Mouse (Mus musculus) C2C12 (cell line): ENCODE data around the gene Hmbs. TPM values are rescaled to one million over a fixed set of nuclear protein-coding genes. Genes with fewer than 3 reads are reported as not detected.
"Not testable (repeated sequence)": the region's sequence is repeated elsewhere in the genome, so short reads cannot be mapped to it uniquely, and the experiment has no call there.

Experiments used
- H3K27me3 ChIP-seq: one replicate; pipeline ENCODE4 v1.6.1; 2011; ENCODE audit not compliant: control insufficient read depth, insufficient read depth, insufficient read length
- H3K36me3 ChIP-seq: one replicate; pipeline ENCODE4 v1.6.1; 2011; ENCODE audit not compliant: control insufficient read depth, insufficient read depth
- H3K4me3 ChIP-seq: one replicate; pipeline ENCODE4 v1.5.1; 2011; ENCODE audit warnings: mild to moderate bottlenecking, control low read depth; ENCODE audit not compliant: poor library complexity, insufficient read depth, severe bottlenecking
- H3K79me2 ChIP-seq: one replicate; pipeline ENCODE4 v1.6.1; 2011; ENCODE audit not compliant: control insufficient read depth, insufficient read depth
- H3K79me3 ChIP-seq: one replicate; pipeline ENCODE4 v1.6.1; 2011; ENCODE audit warnings: low read depth, control low read depth
- H3ac ChIP-seq: one replicate; pipeline ENCODE3; 2011; ENCODE audit warnings: low read depth; ENCODE audit not compliant: control insufficient read depth, insufficient read length
- CEBPB ChIP-seq: IDR thresholded peaks from one replicate; pipeline ENCODE4 v1.6.1; 2011; ENCODE audit warnings: low read depth, mild to moderate bottlenecking, control low read depth, moderate library complexity
- CTCF ChIP-seq: IDR thresholded peaks from one replicate; pipeline ENCODE4 v1.5.1; 2011; ENCODE audit not compliant: control insufficient read depth, insufficient read depth, insufficient read length
- FOSL1 ChIP-seq: IDR thresholded peaks from one replicate; pipeline ENCODE4 v1.8.0; 2011; ENCODE audit warnings: mild to moderate bottlenecking, low read length; ENCODE audit not compliant: poor library complexity, insufficient read depth, severe bottlenecking
- MAX ChIP-seq: IDR thresholded peaks from one replicate; pipeline ENCODE4 v1.6.1; 2011; ENCODE audit warnings: mild to moderate bottlenecking, control low read depth
- MYOD1 ChIP-seq: IDR thresholded peaks from one replicate; pipeline ENCODE4 v1.6.1; 2011; ENCODE audit warnings: low read depth; ENCODE audit not compliant: control insufficient read depth, insufficient read length
- MYOG ChIP-seq: IDR thresholded peaks from one replicate; pipeline ENCODE4 v1.6.1; 2011; ENCODE audit not compliant: control insufficient read depth, insufficient read length; ENCODE audit errors: extremely low read depth
- USF1 ChIP-seq: IDR thresholded peaks from one replicate; pipeline ENCODE4 v1.6.1; 2011; ENCODE audit warnings: low read depth, mild to moderate bottlenecking, control low read depth, moderate library complexity
- polyA plus RNA-seq: library from polyadenylated mRNA; unstranded; fragments of >200 nt; fragmentation: generic; extraction: Trizol; gene quantifications from one replicate; pipeline ENCODE4 v1.2.1, GENCODE M21; 2012; ENCODE audit warnings: missing spikeins

Gene Hmbs
- polyA plus RNA-seq, 1 experiment: 59.6 TPM

DNA sequence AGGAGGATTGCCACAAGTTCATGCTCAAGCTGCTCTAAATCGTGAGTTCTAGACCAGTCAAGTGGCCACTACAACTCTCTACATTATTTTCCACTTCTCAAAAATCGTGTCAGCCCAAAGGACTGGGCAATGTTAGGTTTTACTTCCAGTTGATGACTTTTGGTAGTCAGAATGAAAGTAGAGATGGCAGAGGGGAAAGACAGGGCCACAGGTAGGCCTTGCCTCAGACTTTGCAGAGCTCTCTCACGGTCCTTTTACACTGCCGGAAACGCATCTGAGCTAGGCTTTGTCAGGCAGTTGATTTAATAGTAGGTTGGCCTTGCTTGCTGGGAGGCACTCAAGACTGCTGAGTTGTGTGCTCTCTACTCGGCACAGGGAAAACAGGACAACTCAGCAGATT lies 19.9 kb downstream of the Hmbs start:
- no peak overlapping the region for H3ac ChIP-seq
- peaks cover 22% of the 10 kb centered on the region for H3K79me2 ChIP-seq
- H3K79me3 ChIP-seq: peaks cover 12% of the 10 kb centered on the region
- no peak for TF ChIP-seq USF1
- TF ChIP-seq MYOG: no peak
- TF ChIP-seq MYOD1: no peak
- no peak for TF ChIP-seq MAX
- no peak for TF ChIP-seq CTCF
- TF ChIP-seq FOSL1: no peak
- no peak for TF ChIP-seq CEBPB
- H3K27me3 ChIP-seq: no peaks in the 10 kb centered on the region
- peaks cover 12% of the 10 kb centered on the region for H3K36me3 ChIP-seq
- H3K4me3 ChIP-seq: no peak overlapping the region

DNA sequence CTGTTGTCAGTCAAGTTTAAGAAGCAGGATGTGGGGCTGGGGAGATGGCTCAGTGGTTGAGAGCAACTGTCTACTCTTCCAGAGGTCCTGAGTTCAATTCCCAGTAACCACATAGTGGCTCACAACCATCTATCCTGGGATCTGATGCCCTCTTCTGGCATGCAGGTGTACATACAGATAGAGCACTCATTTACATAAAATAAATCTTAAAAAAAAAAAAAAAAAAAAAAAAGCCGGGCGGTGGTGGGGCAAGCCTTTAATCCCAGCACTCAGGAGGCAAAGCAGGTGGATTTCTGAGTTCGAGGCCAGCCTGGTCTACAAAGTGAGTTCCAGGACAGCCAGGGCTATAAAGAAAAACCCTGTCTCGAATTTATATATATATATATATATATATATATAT lies 20.4 kb downstream of the Hmbs start:
- Histone ChIP-seq H3K79me3 (peaks cover 12% of the 10 kb centered on the region), H3K79me2 (peaks cover 26% of the 10 kb centered on the region)
- not testable (repeated sequence) for H3K4me3 ChIP-seq, H3K36me3 ChIP-seq, H3ac ChIP-seq, H3K27me3 ChIP-seq

DNA sequence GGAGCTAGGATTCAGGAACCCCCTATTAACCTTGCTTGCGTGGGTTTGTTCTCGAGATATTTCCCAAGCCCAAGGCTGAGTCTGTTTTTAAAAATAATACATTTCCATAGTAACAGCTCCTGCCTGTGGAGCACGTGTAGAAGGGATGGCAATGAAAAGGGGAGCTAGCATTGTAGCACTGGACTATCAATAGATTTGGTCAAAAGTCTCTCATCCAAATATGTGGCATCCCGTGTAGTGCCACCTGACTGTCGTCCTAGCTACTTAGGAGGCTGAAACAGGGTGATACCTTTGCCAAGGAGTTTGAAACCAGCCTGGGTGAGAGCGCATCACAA lies 23.3 kb downstream of the Hmbs start:
- TF ChIP-seq FOSL1 (no peak), MYOD1 (no peak), MYOG (no peak), CEBPB (no peak), MAX (no peak), CTCF (no peak), USF1 (no peak)
- Histone ChIP-seq H3K27me3 (no peaks in the 10 kb centered on the region), H3K4me3 (no peak overlapping the region), H3K79me3 (peaks cover 2% of the 10 kb centered on the region), H3K36me3 (no peaks in the 10 kb centered on the region), H3K79me2 (peaks cover 21% of the 10 kb centered on the region), H3ac (peak overlapping the region; percentile 10)

DNA sequence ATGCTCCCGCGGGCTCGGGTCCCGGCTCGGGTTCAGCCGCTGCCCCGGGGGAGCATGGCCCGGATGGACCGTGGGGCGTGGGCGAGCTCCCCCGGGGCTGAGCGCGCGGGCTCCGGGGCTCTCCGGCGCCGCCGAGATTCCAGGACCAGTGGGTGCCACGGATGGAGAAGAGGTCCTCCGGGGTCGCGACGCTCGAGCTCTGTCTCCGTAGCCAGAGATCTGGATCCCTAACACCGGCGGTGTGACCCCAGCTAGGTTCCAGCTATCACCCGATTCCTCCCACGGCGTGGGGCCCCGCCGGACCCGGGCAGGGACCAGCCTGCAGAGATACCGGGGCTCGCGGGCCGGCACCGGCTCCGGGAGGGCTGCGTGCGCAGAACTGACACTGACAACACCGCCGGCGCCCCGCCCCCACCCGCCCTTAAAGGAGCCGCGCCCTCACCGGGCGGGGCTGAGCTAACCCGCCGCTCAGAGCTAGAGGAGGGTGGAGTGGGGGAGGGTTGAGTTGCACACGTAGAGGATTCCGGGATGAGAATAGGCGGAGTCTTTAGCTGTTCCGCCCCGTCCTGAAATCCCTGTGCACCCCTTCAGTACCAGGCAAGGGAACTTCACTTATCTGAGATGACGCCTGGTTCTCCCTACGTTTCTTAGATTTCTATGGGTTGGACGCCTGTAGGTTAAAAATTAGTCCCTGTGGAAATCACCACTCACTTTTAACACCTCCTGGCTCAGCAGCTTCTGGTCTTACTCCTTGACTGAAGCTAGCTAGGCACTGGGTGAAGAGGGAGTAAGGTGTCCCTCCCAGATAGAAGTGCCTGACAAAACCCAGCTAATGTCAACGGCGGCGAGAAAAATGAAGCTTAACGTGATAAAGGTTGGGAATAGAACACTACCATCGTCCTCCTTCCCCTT lies 23.9 kb downstream of the Hmbs start, which contains the start of gene C2cd2l:
Gene C2cd2l, minus strand, starts transcription at position 399 of the 912 bp plus-strand sequence.
- peaks cover 2% of the 10 kb centered on the region for H3K79me3 ChIP-seq

DNA sequence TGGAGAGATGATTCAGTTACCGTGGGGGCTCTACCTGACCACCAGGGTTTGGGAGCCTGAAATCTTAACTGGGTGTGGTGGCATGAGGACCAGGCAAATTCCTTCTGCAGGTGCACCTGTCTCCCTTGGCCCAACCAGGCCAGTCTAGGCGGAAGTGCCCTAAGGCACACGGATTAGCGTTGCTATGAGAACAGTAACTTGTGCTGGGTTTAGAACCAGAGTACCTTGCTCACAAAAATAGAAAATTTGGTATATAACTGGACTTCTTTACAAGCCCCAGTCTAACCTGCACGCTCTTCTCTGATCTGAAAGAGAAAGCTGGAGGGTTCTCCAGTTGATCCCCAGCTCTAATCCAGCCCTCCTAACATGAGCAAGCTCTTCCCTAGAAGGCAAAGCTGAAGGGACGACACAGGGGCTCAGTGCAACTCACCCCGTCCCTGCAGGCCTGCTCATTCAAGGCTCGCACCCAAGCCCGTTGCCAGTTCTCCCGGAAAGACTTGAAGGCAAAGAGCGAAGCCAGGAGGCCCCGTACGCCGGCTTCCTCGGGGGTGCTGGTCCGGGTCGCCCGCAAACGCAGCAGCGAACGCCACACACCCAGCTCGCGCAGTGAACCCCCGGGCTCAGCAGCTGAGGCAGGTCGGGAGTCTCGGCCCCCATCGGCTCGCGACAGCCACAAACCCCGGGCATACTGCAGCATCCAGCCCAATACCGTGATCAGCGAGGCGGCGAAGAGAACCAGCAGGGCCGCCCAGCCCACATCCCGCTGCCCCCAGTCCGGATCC lies 24.7 kb downstream of the Hmbs start:
- Histone ChIP-seq H3ac (peak overlapping the region; percentile 89), H3K36me3 (no peaks in the 10 kb centered on the region), H3K79me3 (peaks cover 2% of the 10 kb centered on the region), H3K27me3 (no peaks in the 10 kb centered on the region), H3K4me3 (peak overlapping the region; percentile 50), H3K79me2 (peaks cover 21% of the 10 kb centered on the region)
- TF ChIP-seq MAX (no peak), CTCF (no peak), USF1 (no peak), FOSL1 (no peak), MYOD1 (no peak), CEBPB (no peak), MYOG (no peak)

More for the DNA sequence above, 23.9 kb downstream of the Hmbs start, which contains the start of gene C2cd2l:
- TF ChIP-seq FOSL1: no peak
- no peak for TF ChIP-seq MAX
- no peak for TF ChIP-seq CEBPB
- TF ChIP-seq USF1: no peak
- no peak for TF ChIP-seq CTCF
- no peak for TF ChIP-seq MYOG
- TF ChIP-seq MYOD1: no peak
- Histone ChIP-seq H3K79me2 (peaks cover 21% of the 10 kb centered on the region), H3K4me3 (peak within 1 kb of the TSS; percentile 50), H3K36me3 (no peaks in the 10 kb centered on the region), H3ac (peak within 1 kb of the TSS; percentile 89), H3K27me3 (no peaks in the 10 kb centered on the region)
